22 mouse cellular contexts compared by ENCODE assay signal in genomic region chr1:159745311-159745710, GRCm38 (mm10).
DNase-seq lines count a peak whose midpoint lies in the region; ATAC-seq and TF ChIP-seq lines count a peak whose summit lies in the region.
"Had no signal": no experiment of that assay in that cellular context is flagged by ENCODE, and none has a peak within 500 bp of the region (broad histone marks: within the 10 kb centered on the region; RNA-seq: fewer than 3 reads in every experiment).

No protein-coding gene starts in this region.

- no peak overlapping the region for H3K4me2 ChIP-seq in CH12.LX (ENCODE audit: insufficient read depth, low read depth, poor library complexity, severe bottlenecking)
- no peak overlapping the region for H3K4me2 ChIP-seq in midbrain, embryonic 16.5 days (ENCODE audit: low read length)
- H3K4me2 ChIP-seq: embryonic facial prominence, embryonic 15.5 days; hindbrain, embryonic 13.5 days had no signal

- peaks cover 59% of the 10 kb centered on the region for H3K27me3 ChIP-seq in CH12.LX (replicated peaks)
- no peaks in the 10 kb centered on the region for H3K27me3 ChIP-seq in midbrain, embryonic 16.5 days (ENCODE audit: control insufficient read depth, insufficient read depth, low read depth, low read length)
- H3K27me3 ChIP-seq: embryonic facial prominence, embryonic 15.5 days; hindbrain, embryonic 13.5 days had no signal

- intact Hi-C loops in heart, postnatal 14 days (cut with DNase I): no loop called here

- no peak for TF ChIP-seq CTCF in layer of hippocampus, adult 2 months (conservative IDR thresholded peaks at IDR 0.05)
- no peak for TF ChIP-seq CTCF in CH12.LX (conservative IDR thresholded peaks at IDR 0.05 in 1 of 2, IDR thresholded peaks at IDR 0.05 in 1 of 2; ENCODE audit: low read depth in 2 of 2, low read length in 2 of 2)

- in situ Hi-C loops in CH12.LX (cut with MboI; ENCODE audit: low pct_ligation_motif_present, low pct_unique_long_range_greater_than_20kb, low sequenced_read_pairs): no loop called here

- H3K36me3 ChIP-seq in CH12.LX (replicated peaks in 1 of 2; ENCODE audit: control insufficient read depth in 1 of 2, insufficient read depth in 1 of 2, low read length in 1 of 2): no peaks in the 10 kb centered on the region
- no peaks in the 10 kb centered on the region for H3K36me3 ChIP-seq in midbrain, embryonic 16.5 days (ENCODE audit: control insufficient read depth, insufficient read depth, low read length)
- H3K36me3 ChIP-seq: embryonic facial prominence, embryonic 15.5 days; forebrain, embryonic 10.5 days; G1E; heart, embryonic 10.5 days; hindbrain, embryonic 13.5 days had no signal

- 90% methylated on average over 2 of the region's 2 CpGs for WGBS in midbrain, embryonic 16.5 days

- no peak overlapping the region for H3K9ac ChIP-seq in CH12.LX (ENCODE audit: insufficient read depth, low read depth)
- H3K9ac ChIP-seq in midbrain, embryonic 16.5 days (ENCODE audit: low read depth, low read length): no peak overlapping the region
- H3K9ac ChIP-seq: embryonic facial prominence, embryonic 15.5 days; hindbrain, embryonic 13.5 days had no signal

- no peak for TF ChIP-seq POLR2A in CH12.LX (IDR thresholded peaks at IDR 0.05; ENCODE audit: low read depth, low read length)

- peak; percentile 55 for DNase-seq in heart, adult 11 months
- DNase-seq in heart, postnatal 14 days: no peak
- no peak for DNase-seq in layer of hippocampus, adult 2 months (ENCODE audit: low spot score in 2 of 2)
- DNase-seq in layer of hippocampus, postnatal 14 days (ENCODE audit: low spot score in 2 of 2): no peak
- no peak for DNase-seq in CH12.LX (ENCODE audit: extremely low read depth)
- DNase-seq in spleen, adult 12 weeks (ENCODE audit: low spot score): no peak
- DNase-seq: adrenal gland, postnatal 14 days; cerebellum, adult 11-12 months; cerebellum, adult 9-11 months; cerebellum, postnatal 36 days; gastrocnemius, adult 2 months; gastrocnemius, postnatal 36 days; heart, adult 18-20 months had no signal

- no peaks in the 10 kb centered on the region for H3K9me3 ChIP-seq in CH12.LX (replicated peaks; ENCODE audit: low read length)
- no peaks in the 10 kb centered on the region for H3K9me3 ChIP-seq in midbrain, embryonic 16.5 days (replicated peaks; ENCODE audit: control insufficient read depth, low read length, poor library complexity, severe bottlenecking)
- H3K9me3 ChIP-seq: embryonic facial prominence, embryonic 15.5 days; forebrain, embryonic 10.5 days; G1E; heart, embryonic 10.5 days; hindbrain, embryonic 13.5 days had no signal

- no peak for ATAC-seq in midbrain, embryonic 16.5 days
- ATAC-seq: forebrain, embryonic 14.5 days; hindbrain, postnatal 0 days had no signal

- TF ChIP-seq EP300 in CH12.LX (IDR thresholded peaks at IDR 0.05; ENCODE audit: low read length): no peak

- no peaks in the 10 kb centered on the region for H3K79me2 ChIP-seq in CH12.LX (replicated peaks; ENCODE audit: control insufficient read depth, extremely low read depth, insufficient read depth, poor library complexity, severe bottlenecking)

- TF ChIP-seq RAD21 in CH12.LX (IDR thresholded peaks at IDR 0.05; ENCODE audit: low read depth, low read length): no peak

- H3K27ac ChIP-seq in layer of hippocampus, adult 2 months: peak overlapping the region; percentile 64; the same call in 1 of the 2 replicates
- H3K27ac ChIP-seq in CH12.LX (ENCODE audit: insufficient read depth, low read depth): no peak overlapping the region
- no peak overlapping the region for H3K27ac ChIP-seq in midbrain, embryonic 16.5 days (ENCODE audit: low read length)
- H3K27ac ChIP-seq: embryonic facial prominence, embryonic 15.5 days; forebrain, embryonic 10.5 days; gastrocnemius, adult 2 months; heart, embryonic 10.5 days; hindbrain, embryonic 13.5 days; hindbrain, postnatal 0 days had no signal

- dilution Hi-C loops in CH12.LX (cut with MboI; ENCODE audit: extremely low pct_ligation_motif_present, extremely low pct_unique_long_range_greater_than_20kb, low sequenced_read_pairs): no loop called here

- H3K4me3 ChIP-seq in layer of hippocampus, adult 2 months: no peak overlapping the region
- H3K4me3 ChIP-seq in CH12.LX (replicated peaks in 1 of 3; ENCODE audit: low read depth in 2 of 3, low read length in 2 of 3, poor library complexity in 1 of 3): no peak overlapping the region
- no peak overlapping the region for H3K4me3 ChIP-seq in midbrain, embryonic 16.5 days (ENCODE audit: low read depth, low read length)
- H3K4me3 ChIP-seq: embryonic facial prominence, embryonic 15.5 days; erythroblast, embryonic 14.5 days; forebrain, embryonic 10.5 days; gastrocnemius, adult 2 months; heart, embryonic 10.5 days; hindbrain, embryonic 13.5 days had no signal

- H3K4me1 ChIP-seq in CH12.LX (ENCODE audit: control insufficient read depth in 1 of 2, insufficient read depth in 2 of 2): no peaks in the 10 kb centered on the region
- no peaks in the 10 kb centered on the region; the same call in 1 of the 2 replicates for H3K4me1 ChIP-seq in midbrain, embryonic 16.5 days (ENCODE audit: control insufficient read depth, insufficient read depth, low read length)
- H3K4me1 ChIP-seq: embryonic facial prominence, embryonic 15.5 days; heart, embryonic 10.5 days had no signal

TF ChIP-seq in CH12.LX, 34 proteins besides CTCF, POLR2A, EP300 and RAD21:
- TF ChIP-seq GABPA (IDR thresholded peaks at IDR 0.05; ENCODE audit: insufficient replicate concordance, low read depth, low read length): no peak
- no peak for TF ChIP-seq USF1 (IDR thresholded peaks at IDR 0.05; ENCODE audit: low read depth, low read length)
- TF ChIP-seq E2F4 (IDR thresholded peaks at IDR 0.05; ENCODE audit: insufficient replicate concordance, low read depth, low read length): no peak
- no peak for TF ChIP-seq UBTF (IDR thresholded peaks at IDR 0.05; ENCODE audit: low read depth, low read length)
- no peak for TF ChIP-seq MAZ (IDR thresholded peaks at IDR 0.05; ENCODE audit: low read depth, low read length)
- TF ChIP-seq MAFK (IDR thresholded peaks at IDR 0.05; ENCODE audit: insufficient replicate concordance, low read length): peak; percentile 84
- no peak for TF ChIP-seq ELF1 (IDR thresholded peaks at IDR 0.05; ENCODE audit: low read depth, low read length)
- TF ChIP-seq ZC3H11A (IDR thresholded peaks at IDR 0.05; ENCODE audit: low read depth, low read length): no peak
TF ChIP-seq in CH12.LX: peak in this region for 1.
